Mouse (Mus musculus) liver, embryonic 15.5 days (tissue): ENCODE measurements at regions not wholly inside any gene's neighbourhood (a gene's known extent, or its start where the extent isn't known, plus 50 kb on each side); places are given as distances from the start of the nearest gene placed in this dataset.
A peak's percentile ranks its signal among the peaks of the same experiment; 100 is the strongest.
"Not testable (repeated sequence)": the region's sequence is repeated elsewhere in the genome, so short reads cannot be mapped to it uniquely, and the experiment has no call there.

Experiments
- ATAC-seq: fragments of 200-750 bp; cut with Nextera tagmentation; 2 replicates; pipeline ENCODE4 v1.8.0; 2017; ENCODE audit warnings: moderate number of reproducible peaks, mild to moderate bottlenecking, moderate library complexity; ENCODE audit not compliant: insufficient read depth
- H3K27ac ChIP-seq: fragments of 300-500 bp; sonication (generic); replicated peaks from 2 replicates; pipeline ENCODE4 v1.5.1; 2015; ENCODE audit warnings: mild to moderate bottlenecking, inconsistent platforms
- H3K27me3 ChIP-seq: fragments of 300-500 bp; sonication (generic); 2 replicates; pipeline ENCODE4 v1.6.1; 2015; ENCODE audit warnings: mild to moderate bottlenecking, inconsistent platforms
- H3K36me3 ChIP-seq: fragments of 300-500 bp; sonication (generic); replicated peaks from 2 replicates; pipeline ENCODE4 v1.6.1; 2015; ENCODE audit warnings: moderate library complexity, mild to moderate bottlenecking, inconsistent platforms
- H3K4me1 ChIP-seq: fragments of 300-500 bp; sonication (generic); replicated peaks from 2 replicates; pipeline ENCODE4 v1.6.1; 2015; ENCODE audit warnings: inconsistent platforms
- H3K4me2 ChIP-seq: fragments of 300-500 bp; sonication (generic); 2 replicates; pipeline ENCODE4 v1.6.1; 2015; ENCODE audit warnings: moderate library complexity, mild to moderate bottlenecking, inconsistent platforms
- H3K4me3 ChIP-seq: fragments of 300-500 bp; sonication (generic); replicated peaks from 2 replicates; pipeline ENCODE4 v1.5.1; 2015; ENCODE audit warnings: mild to moderate bottlenecking, inconsistent platforms
- H3K9ac ChIP-seq: fragments of 300-500 bp; sonication (generic); 2 replicates; pipeline ENCODE4 v1.6.1; 2015; ENCODE audit warnings: moderate library complexity, mild to moderate bottlenecking, inconsistent platforms
- H3K9me3 ChIP-seq: fragments of 300-500 bp; sonication (generic); replicated peaks from 2 replicates; pipeline ENCODE4 v1.6.1; 2016; ENCODE audit warnings: inconsistent platforms
- WGBS: fragments of 180-500 bp; shearing (Covaris S2); methylation state at CpG from one replicate; pipeline ENCODE4 v1.1.7; 2015; ENCODE audit warnings: mixed read lengths; ENCODE audit not compliant: insufficient replicate concordance; 5-methylcytosine and 5-hydroxymethylcytosine counted together

GRCm38 (mm10) chr19:17275861-17276502 lies 96.7 kb downstream of the Gcnt1 start:
- 30% methylated on average over 1 of the region's 1 CpGs for WGBS
- ATAC-seq, H3K4me1 ChIP-seq, H3K9me3 ChIP-seq, H3K9ac ChIP-seq, H3K4me2 ChIP-seq, H3K36me3 ChIP-seq, H3K27me3 ChIP-seq, H3K4me3 ChIP-seq: not testable (repeated sequence)
- H3K27ac ChIP-seq = peak overlapping the region; percentile 34; the same call in 1 of the 2 replicates
